Mouse (Mus musculus): ENCODE measurements around the gene Gdf7. TPM values are rescaled to one million over a fixed set of nuclear protein-coding genes. Genes with fewer than 3 reads are reported as not detected.

Gene Gdf7
- polyA plus RNA-seq, 1 experiment from 2014 or later, result 1.0 TPM

DNA sequence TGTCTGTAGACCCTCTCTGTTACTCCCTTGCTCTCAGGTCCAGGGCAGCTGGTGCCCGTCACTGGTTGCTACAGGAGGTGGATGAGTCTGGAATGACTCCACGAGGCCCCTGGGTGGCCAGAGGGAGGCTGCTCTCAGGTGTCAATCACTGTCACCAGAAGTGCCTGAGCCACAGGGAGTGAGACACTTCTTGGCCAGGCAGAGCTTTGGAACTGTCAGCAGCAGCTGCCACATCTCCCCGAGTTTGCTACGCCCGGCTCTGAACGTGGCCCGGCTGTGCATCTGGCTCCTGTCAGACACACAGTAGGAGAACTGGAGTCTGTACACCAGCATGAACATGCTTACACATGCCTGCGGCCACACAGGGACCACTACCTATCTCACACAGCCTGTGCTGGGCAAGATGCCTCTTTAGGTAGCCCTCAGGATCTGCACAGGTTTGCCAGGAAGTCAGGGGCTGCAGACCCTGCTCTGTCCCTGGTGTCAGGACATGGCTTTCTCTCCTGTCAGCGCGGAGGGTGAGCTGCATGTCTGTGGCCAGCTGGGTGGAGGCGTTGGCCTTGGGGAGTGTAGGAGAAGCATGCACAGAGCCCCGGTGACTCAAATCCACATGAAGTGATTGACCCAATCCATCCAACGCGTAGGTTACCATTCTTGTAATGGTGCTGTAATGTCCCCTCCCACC is 29.9 kb upstream of the Gdf7 start:
- H3K4me2 ChIP-seq (replicated peaks; ENCODE audit: low read depth, low read length), result no peak overlapping the region
- no peak overlapping the region for H3K4me3 ChIP-seq (ENCODE audit: low read length)
- ATAC-seq (ENCODE audit: low FRiP score, low TSS enrichment), result peak; percentile 59
- H3K4me1 ChIP-seq (ENCODE audit: insufficient read depth, low read length), result peaks cover 25% of the 10 kb centered on the region
- H3K9ac ChIP-seq (replicated peaks; ENCODE audit: low read length), result no peak overlapping the region
- no peaks in the 10 kb centered on the region for H3K9me3 ChIP-seq (ENCODE audit: low read length)
- no peaks in the 10 kb centered on the region for H3K27me3 ChIP-seq (ENCODE audit: insufficient read depth, low read length)
- WGBS, result 28% methylated on average over 14 of the region's 14 CpGs
- H3K27ac ChIP-seq (ENCODE audit: low read length), result peak overlapping the region; percentile 2; the same call in 1 of the 2 replicates
- peaks cover 10% of the 10 kb centered on the region for H3K36me3 ChIP-seq (ENCODE audit: insufficient read depth, low read length)

- no peak for ATAC-seq (ENCODE audit: low FRiP score, low TSS enrichment)
Measured at GRCm38 (mm10) chr12:8329236-8329635, 27.5 kb upstream of the Gdf7 start.

GRCm38 (mm10) chr12:8327675-8328053 is 25.9 kb upstream of the Gdf7 start:
- no peak overlapping the region for H3K4me2 ChIP-seq (replicated peaks; ENCODE audit: low read depth, low read length)
- no peak overlapping the region for H3K4me3 ChIP-seq (ENCODE audit: low read length)
- peaks cover 25% of the 10 kb centered on the region for H3K4me1 ChIP-seq (ENCODE audit: insufficient read depth, low read length)
- ATAC-seq (ENCODE audit: low FRiP score, low TSS enrichment), result no peak
- no peaks in the 10 kb centered on the region for H3K27me3 ChIP-seq (ENCODE audit: insufficient read depth, low read length)
- H3K9ac ChIP-seq (replicated peaks; ENCODE audit: low read length), result peak overlapping the region; percentile 39; the same call in 1 of the 2 replicates
- 96% methylated on average over 1 of the region's 1 CpGs for WGBS
- H3K27ac ChIP-seq (ENCODE audit: low read length), result no peak overlapping the region
- H3K9me3 ChIP-seq (ENCODE audit: low read length), result no peaks in the 10 kb centered on the region
- H3K36me3 ChIP-seq (ENCODE audit: insufficient read depth, low read length), result peaks cover 7% of the 10 kb centered on the region; the same call in 1 of the 2 replicates

More at GRCm38 (mm10) chr12:8329236-8329635, 27.5 kb upstream of the Gdf7 start:
- Histone ChIP-seq H3K27ac (ENCODE audit: low read length) (no peak overlapping the region), H3K4me3 (ENCODE audit: low read length) (no peak overlapping the region), H3K9ac (replicated peaks; ENCODE audit: low read length) (no peak overlapping the region), H3K4me1 (ENCODE audit: insufficient read depth, low read length) (peaks cover 25% of the 10 kb centered on the region), H3K4me2 (replicated peaks; ENCODE audit: low read depth, low read length) (no peak overlapping the region), H3K36me3 (ENCODE audit: insufficient read depth, low read length) (peaks cover 4% of the 10 kb centered on the region), H3K27me3 (ENCODE audit: insufficient read depth, low read length) (no peaks in the 10 kb centered on the region), H3K9me3 (ENCODE audit: low read length) (no peaks in the 10 kb centered on the region)
- 94% methylated on average over 7 of the region's 7 CpGs for WGBS

- peaks cover 22% of the 10 kb centered on the region for H3K4me1 ChIP-seq (ENCODE audit: insufficient read depth, low read length)
- H3K36me3 ChIP-seq (ENCODE audit: insufficient read depth, low read length), result peaks cover 8% of the 10 kb centered on the region; the same call in 1 of the 2 replicates
- H3K4me2 ChIP-seq (replicated peaks; ENCODE audit: low read depth, low read length), result no peak overlapping the region
- WGBS, result 39% methylated on average over 17 of the region's 17 CpGs
- no peaks in the 10 kb centered on the region for H3K27me3 ChIP-seq (ENCODE audit: insufficient read depth, low read length)
- no peak overlapping the region for H3K4me3 ChIP-seq (ENCODE audit: low read length)
- peak; percentile 82 for ATAC-seq (ENCODE audit: low FRiP score, low TSS enrichment)
- H3K9ac ChIP-seq (replicated peaks; ENCODE audit: low read length), result peak overlapping the region; percentile 39
- no peaks in the 10 kb centered on the region for H3K9me3 ChIP-seq (ENCODE audit: low read length)
- no peak overlapping the region for H3K27ac ChIP-seq (ENCODE audit: low read length)
Measured at GRCm38 (mm10) chr12:8326825-8327674, 25.3 kb upstream of the Gdf7 start.

GRCm38 (mm10) chr12:8325943-8326522 is 24.3 kb upstream of the Gdf7 start:
- H3K36me3 ChIP-seq (ENCODE audit: insufficient read depth, low read length), result peaks cover 12% of the 10 kb centered on the region; the same call in 1 of the 2 replicates
- no peak overlapping the region for H3K4me2 ChIP-seq (replicated peaks; ENCODE audit: low read depth, low read length)
- no peak overlapping the region for H3K27ac ChIP-seq (ENCODE audit: low read length)
- no peaks in the 10 kb centered on the region for H3K9me3 ChIP-seq (ENCODE audit: low read length)
- no peak overlapping the region for H3K4me3 ChIP-seq (ENCODE audit: low read length)
- 94% methylated on average over 17 of the region's 17 CpGs for WGBS
- ATAC-seq (ENCODE audit: low FRiP score, low TSS enrichment), result no peak
- H3K4me1 ChIP-seq (ENCODE audit: insufficient read depth, low read length), result peaks cover 12% of the 10 kb centered on the region
- no peak overlapping the region for H3K9ac ChIP-seq (replicated peaks; ENCODE audit: low read length)
- H3K27me3 ChIP-seq (ENCODE audit: insufficient read depth, low read length), result no peaks in the 10 kb centered on the region

GRCm38 (mm10) chr12:8325245-8325942 is 23.6 kb upstream of the Gdf7 start:
- 84% methylated on average over 13 of the region's 13 CpGs for whole genome bisulfite sequencing

DNA sequence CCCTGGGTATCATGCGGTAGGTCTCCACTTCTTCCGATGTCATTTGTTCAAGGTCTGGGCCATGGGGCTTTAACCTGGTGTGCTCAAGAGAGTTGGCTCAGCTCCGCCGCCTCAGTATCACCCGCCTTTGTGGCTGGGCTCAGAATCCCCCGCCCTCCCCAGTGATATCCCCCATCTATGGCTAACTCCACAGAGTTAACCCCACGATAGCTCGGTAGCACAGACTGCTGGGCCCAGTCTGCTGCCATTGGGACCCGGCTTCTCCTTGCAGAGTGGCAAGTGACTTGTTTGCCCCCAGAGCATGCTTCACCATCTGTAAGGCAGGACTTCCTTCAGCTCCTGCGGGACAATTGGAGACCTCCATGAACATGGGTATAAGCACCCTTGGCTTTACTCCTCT is 22.3 kb upstream of the Gdf7 start:
- H3K27ac ChIP-seq (ENCODE audit: low read length), result no peak overlapping the region
- H3K27me3 ChIP-seq (ENCODE audit: insufficient read depth, low read length), result no peaks in the 10 kb centered on the region
- peaks cover 12% of the 10 kb centered on the region; the same call in 1 of the 2 replicates for H3K36me3 ChIP-seq (ENCODE audit: insufficient read depth, low read length)
- no peak for ATAC-seq (ENCODE audit: low FRiP score, low TSS enrichment)
- peaks cover 8% of the 10 kb centered on the region; the same call in 1 of the 2 replicates for H3K4me1 ChIP-seq (ENCODE audit: insufficient read depth, low read length)
- H3K9ac ChIP-seq (replicated peaks; ENCODE audit: low read length), result no peak overlapping the region
- no peak overlapping the region for H3K4me3 ChIP-seq (ENCODE audit: low read length)
- H3K4me2 ChIP-seq (replicated peaks; ENCODE audit: low read depth, low read length), result no peak overlapping the region
- 77% methylated on average over 10 of the region's 10 CpGs for WGBS
- H3K9me3 ChIP-seq (ENCODE audit: low read length), result no peaks in the 10 kb centered on the region

More at GRCm38 (mm10) chr12:8325245-8325942, 23.6 kb upstream of the Gdf7 start:
- H3K36me3 ChIP-seq (ENCODE audit: insufficient read depth, low read length), result peaks cover 12% of the 10 kb centered on the region; the same call in 1 of the 2 replicates
- no peak overlapping the region for H3K4me2 ChIP-seq (replicated peaks; ENCODE audit: low read depth, low read length)
- no peaks in the 10 kb centered on the region for H3K27me3 ChIP-seq (ENCODE audit: insufficient read depth, low read length)
- no peak; the same call in 1 of the 2 replicates for ATAC-seq (ENCODE audit: low FRiP score, low TSS enrichment)
- no peak overlapping the region for H3K9ac ChIP-seq (replicated peaks; ENCODE audit: low read length)
- no peaks in the 10 kb centered on the region for H3K9me3 ChIP-seq (ENCODE audit: low read length)
- peaks cover 8% of the 10 kb centered on the region; the same call in 1 of the 2 replicates for H3K4me1 ChIP-seq (ENCODE audit: insufficient read depth, low read length)
- no peak overlapping the region for H3K4me3 ChIP-seq (ENCODE audit: low read length)
- H3K27ac ChIP-seq (ENCODE audit: low read length), result no peak overlapping the region

DNA sequence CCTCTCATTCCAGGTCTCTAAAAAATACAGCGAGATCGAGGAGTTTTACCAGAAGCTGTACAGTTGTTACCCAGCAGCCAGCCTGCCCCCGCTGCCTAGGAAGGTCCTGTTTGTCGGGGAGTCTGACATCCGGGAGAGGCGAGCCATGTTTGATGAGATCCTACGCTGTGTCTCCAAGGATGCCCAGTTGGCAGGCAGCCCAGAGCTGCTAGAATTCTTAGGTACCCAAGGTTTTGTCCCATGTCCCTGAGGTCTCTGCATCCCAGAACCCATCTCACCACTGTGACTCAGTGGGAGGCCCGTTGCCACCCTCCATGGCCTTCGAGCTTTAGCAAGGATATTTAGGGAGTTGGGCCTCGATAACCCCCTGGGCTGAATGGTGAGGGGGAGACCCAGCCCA is 19.8 kb upstream of the Gdf7 start:
- 85% methylated on average over 10 of the region's 10 CpGs for WGBS
- Histone ChIP-seq H3K27me3 (ENCODE audit: insufficient read depth, low read length) (no peaks in the 10 kb centered on the region), H3K36me3 (ENCODE audit: insufficient read depth, low read length) (peaks cover 23% of the 10 kb centered on the region), H3K27ac (ENCODE audit: low read length) (no peak overlapping the region), H3K4me1 (ENCODE audit: insufficient read depth, low read length) (no peaks in the 10 kb centered on the region), H3K9ac (replicated peaks; ENCODE audit: low read length) (no peak overlapping the region), H3K4me3 (ENCODE audit: low read length) (no peak overlapping the region), H3K4me2 (replicated peaks; ENCODE audit: low read depth, low read length) (no peak overlapping the region), H3K9me3 (ENCODE audit: low read length) (no peaks in the 10 kb centered on the region)
- no peak for ATAC-seq (ENCODE audit: low FRiP score, low TSS enrichment)

- H3K4me2 ChIP-seq (replicated peaks; ENCODE audit: low read depth, low read length), result no peak overlapping the region
- H3K27me3 ChIP-seq (ENCODE audit: insufficient read depth, low read length), result no peaks in the 10 kb centered on the region
- no peak overlapping the region for H3K4me3 ChIP-seq (ENCODE audit: low read length)
- no peak overlapping the region for H3K9ac ChIP-seq (replicated peaks; ENCODE audit: low read length)
- 40% methylated on average over 5 of the region's 5 CpGs for WGBS
- no peaks in the 10 kb centered on the region for H3K9me3 ChIP-seq (ENCODE audit: low read length)
- H3K4me1 ChIP-seq (ENCODE audit: insufficient read depth, low read length), result no peaks in the 10 kb centered on the region
- peaks cover 23% of the 10 kb centered on the region for H3K36me3 ChIP-seq (ENCODE audit: insufficient read depth, low read length)
- H3K27ac ChIP-seq (ENCODE audit: low read length), result no peak overlapping the region
- ATAC-seq (ENCODE audit: low FRiP score, low TSS enrichment), result peak; percentile 47; the same call in 1 of the 2 replicates
Measured at GRCm38 (mm10) chr12:8320084-8320713, 18.4 kb upstream of the Gdf7 start.
